Mouse (Mus musculus): ENCODE data around the gene Vdac2.

GRCm38 (mm10) chr14:21802543-21803206, 22.4 kb upstream of the Vdac2 start:
- no peak for TF ChIP-seq CTCF (IDR thresholded peaks at IDR 0.05; ENCODE audit: low read depth, low read length)
- TF ChIP-seq POLR2A (IDR thresholded peaks at IDR 0.05; ENCODE audit: extremely low read depth, insufficient read depth, low read length) = no peak
